Mouse (Mus musculus) kidney, embryonic 15.5 days (tissue): ENCODE data around the gene Thap2. TPM values are rescaled to one million over a fixed set of nuclear protein-coding genes. Genes with fewer than 3 reads are reported as not detected.
A peak's percentile ranks its signal among the peaks of the same experiment; 100 is the strongest.

Source experiments
- ATAC-seq: fragments of 200-750 bp; cut with Nextera tagmentation; replicated peaks from 2 replicates; pipeline ENCODE4 v1.8.0; 2017; ENCODE audit warnings: moderate TSS enrichment; ENCODE audit not compliant: low FRiP score
- H3K27ac ChIP-seq: fragments of 300-500 bp; sonication (generic); 2 replicates; pipeline ENCODE4 v1.5.1; 2015; ENCODE audit warnings: mild to moderate bottlenecking, inconsistent platforms
- H3K27me3 ChIP-seq: fragments of 300-500 bp; sonication (generic); 2 replicates; pipeline ENCODE4 v1.6.1; 2015; ENCODE audit warnings: inconsistent platforms
- H3K36me3 ChIP-seq: fragments of 300-500 bp; sonication (generic); 2 replicates; pipeline ENCODE4 v1.6.1; 2015; ENCODE audit warnings: inconsistent platforms
- H3K4me1 ChIP-seq: fragments of 300-500 bp; sonication (generic); 2 replicates; pipeline ENCODE4 v1.6.1; 2015; ENCODE audit warnings: inconsistent platforms
- H3K4me2 ChIP-seq: fragments of 300-500 bp; sonication (generic); 2 replicates; pipeline ENCODE4 v1.6.1; 2015; ENCODE audit warnings: moderate library complexity, mild to moderate bottlenecking, inconsistent platforms
- H3K4me3 ChIP-seq: fragments of 300-500 bp; sonication (generic); replicated peaks from 2 replicates; pipeline ENCODE4 v1.5.1; 2015; ENCODE audit warnings: mild to moderate bottlenecking, inconsistent platforms
- H3K9ac ChIP-seq: fragments of 300-500 bp; sonication (generic); 2 replicates; pipeline ENCODE4 v1.6.1; 2015; ENCODE audit warnings: mild to moderate bottlenecking, inconsistent platforms
- H3K9me3 ChIP-seq: fragments of 300-500 bp; sonication (generic); replicated peaks from 2 replicates; pipeline ENCODE4 v1.6.1; 2016; ENCODE audit warnings: inconsistent platforms
- WGBS: fragments of 180-500 bp; shearing (Covaris S2); methylation state at CpG from one replicate; pipeline ENCODE4 v1.1.7; 2015; ENCODE audit warnings: mixed read lengths; 5-methylcytosine and 5-hydroxymethylcytosine counted together
- polyA plus RNA-seq: library from polyadenylated mRNA; unstranded; fragments of >200 nt; fragmentation: Nextera tagmentation; extraction: Ambion mirVana; gene quantifications from 2 replicates; pipeline ENCODE4 v1.2.1, GENCODE M21; 2015

Gene Thap2
- polyA plus RNA-seq, 1 experiment from 2014 or later: 24.0 TPM

DNA sequence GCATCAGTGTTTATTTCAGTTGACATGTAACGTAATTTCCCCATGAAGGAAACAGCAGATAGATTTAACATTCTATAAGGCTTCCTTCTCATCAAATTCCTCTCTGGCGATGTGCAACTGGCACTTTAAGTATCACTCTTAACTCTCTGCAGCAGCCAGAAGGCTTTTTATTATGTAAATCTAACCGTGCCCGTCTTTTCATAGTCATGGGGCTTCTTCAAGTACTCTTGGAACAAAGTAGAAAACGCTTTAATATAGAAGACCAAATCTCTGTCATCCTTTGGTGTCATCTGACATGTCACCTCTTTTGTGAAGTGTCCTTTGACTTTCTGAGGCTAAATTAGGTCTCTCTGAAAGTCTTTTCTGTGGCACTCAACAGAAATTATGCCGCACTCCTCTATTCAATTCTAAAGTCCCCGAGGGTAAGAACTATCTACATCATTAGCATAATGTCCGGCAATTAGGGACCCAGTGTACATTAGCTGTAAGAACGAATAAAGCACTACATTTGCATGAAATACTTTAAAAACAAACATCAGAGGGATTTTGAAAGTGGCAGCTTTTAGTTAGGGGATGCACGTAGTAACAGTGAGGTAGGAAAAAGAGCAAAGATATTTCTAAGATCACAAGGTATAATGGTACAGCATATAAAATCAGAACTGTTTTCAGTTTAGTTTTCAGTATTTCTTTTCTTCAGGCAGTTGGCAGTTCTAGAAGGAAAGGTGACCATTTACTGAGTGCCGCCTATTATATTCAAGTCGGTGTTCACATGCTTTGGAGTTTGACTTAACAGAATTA is 1.2 kb downstream of the Thap2 start:
- Histone ChIP-seq H3K27ac (peak overlapping the region; percentile 98; the same call in 1 of the 2 replicates), H3K4me3 (peak overlapping the region; percentile 85), H3K36me3 (0 out of 2 replicates have a peak, but pooled peaks cover 12% of the 10 kb centered on the region), H3K4me1 (peaks cover 22% of the 10 kb centered on the region), H3K27me3 (no peaks in the 10 kb centered on the region), H3K4me2 (peak overlapping the region; percentile 53), H3K9me3 (no peaks in the 10 kb centered on the region), H3K9ac (peak overlapping the region; percentile 70; the same call in 1 of the 2 replicates)
- whole genome bisulfite sequencing: 39% methylated on average over 12 of the region's 12 CpGs
- ATAC-seq: no peak

DNA sequence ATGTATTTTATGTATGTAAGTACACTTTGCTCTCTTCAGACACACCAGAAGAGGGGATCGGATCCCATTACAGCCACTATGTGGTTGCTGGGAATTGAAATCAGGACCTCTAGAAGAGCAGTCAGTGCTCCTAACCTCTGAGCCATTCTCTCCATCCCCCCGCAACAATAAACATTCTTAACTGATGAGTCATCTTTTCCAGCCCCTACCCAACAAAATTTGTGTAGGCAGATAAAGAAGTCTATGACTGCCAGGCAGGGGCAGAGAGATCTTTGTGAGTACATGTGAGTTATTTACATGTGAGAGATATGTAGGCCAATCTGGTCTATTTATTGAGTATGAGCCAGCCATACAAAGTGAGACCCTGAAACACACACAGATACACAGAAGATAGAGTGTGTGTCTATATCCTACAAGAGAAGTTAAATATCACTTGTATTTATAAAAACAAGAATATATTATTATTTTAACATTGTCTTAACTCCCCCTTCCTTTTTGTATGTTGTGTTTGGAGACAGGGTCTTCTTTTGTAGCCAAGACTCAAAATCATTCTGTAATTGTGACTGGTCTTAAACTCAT is 2.6 kb downstream of the Thap2 start:
- Histone ChIP-seq H3K4me2 (no peak overlapping the region), H3K4me1 (peaks cover 11% of the 10 kb centered on the region), H3K4me3 (no peak overlapping the region), H3K27me3 (no peaks in the 10 kb centered on the region), H3K9ac (no peak overlapping the region), H3K27ac (no peak overlapping the region), H3K9me3 (no peaks in the 10 kb centered on the region), H3K36me3 (0 out of 2 replicates have a peak, but pooled peaks cover 10% of the 10 kb centered on the region)
- 85% methylated on average over 2 of the region's 2 CpGs for WGBS
- no peak for ATAC-seq

GRCm38 (mm10) chr10:115363151-115363550 is 21.1 kb downstream of the Thap2 start:
- Histone ChIP-seq H3K9me3 (no peaks in the 10 kb centered on the region), H3K4me1 (peaks cover 14% of the 10 kb centered on the region), H3K4me2 (peak overlapping the region; percentile 68), H3K36me3 (peaks cover under 1% of the 10 kb centered on the region; the same call in 1 of the 2 replicates), H3K4me3 (peak overlapping the region; percentile 60), H3K27ac (no peak overlapping the region), H3K27me3 (no peaks in the 10 kb centered on the region), H3K9ac (no peak overlapping the region)
- no peak for ATAC-seq
- 81% methylated on average over 4 of the region's 4 CpGs for WGBS

DNA sequence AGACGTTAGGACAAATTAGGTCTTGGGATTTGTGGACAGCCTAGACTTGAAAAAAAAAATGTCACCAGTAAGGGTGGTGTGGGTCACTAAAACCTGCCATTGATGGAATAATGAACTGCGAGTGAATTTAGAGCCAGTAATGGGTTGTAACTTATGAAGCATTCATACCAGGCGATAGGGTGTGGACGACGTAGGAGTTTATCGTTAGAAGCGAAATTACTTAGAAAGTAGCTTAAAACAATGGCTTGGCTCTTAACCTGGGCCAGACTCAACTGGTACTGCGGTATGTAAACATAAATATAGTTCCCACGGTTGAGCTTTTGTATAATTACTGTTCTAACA is 21.6 kb downstream of the Thap2 start:
- peak overlapping the region; percentile 60 for H3K4me3 ChIP-seq
- peaks cover 4% of the 10 kb centered on the region; the same call in 1 of the 2 replicates for H3K36me3 ChIP-seq
- 8% methylated on average over 9 of the region's 9 CpGs for WGBS
- H3K4me2 ChIP-seq: peak overlapping the region; percentile 68
- peak; percentile 5 for ATAC-seq
- peaks cover 14% of the 10 kb centered on the region for H3K4me1 ChIP-seq
- peak overlapping the region; percentile 40 for H3K9ac ChIP-seq
- H3K27me3 ChIP-seq: no peaks in the 10 kb centered on the region
- peak overlapping the region; percentile 96 for H3K27ac ChIP-seq
- H3K9me3 ChIP-seq: no peaks in the 10 kb centered on the region

DNA sequence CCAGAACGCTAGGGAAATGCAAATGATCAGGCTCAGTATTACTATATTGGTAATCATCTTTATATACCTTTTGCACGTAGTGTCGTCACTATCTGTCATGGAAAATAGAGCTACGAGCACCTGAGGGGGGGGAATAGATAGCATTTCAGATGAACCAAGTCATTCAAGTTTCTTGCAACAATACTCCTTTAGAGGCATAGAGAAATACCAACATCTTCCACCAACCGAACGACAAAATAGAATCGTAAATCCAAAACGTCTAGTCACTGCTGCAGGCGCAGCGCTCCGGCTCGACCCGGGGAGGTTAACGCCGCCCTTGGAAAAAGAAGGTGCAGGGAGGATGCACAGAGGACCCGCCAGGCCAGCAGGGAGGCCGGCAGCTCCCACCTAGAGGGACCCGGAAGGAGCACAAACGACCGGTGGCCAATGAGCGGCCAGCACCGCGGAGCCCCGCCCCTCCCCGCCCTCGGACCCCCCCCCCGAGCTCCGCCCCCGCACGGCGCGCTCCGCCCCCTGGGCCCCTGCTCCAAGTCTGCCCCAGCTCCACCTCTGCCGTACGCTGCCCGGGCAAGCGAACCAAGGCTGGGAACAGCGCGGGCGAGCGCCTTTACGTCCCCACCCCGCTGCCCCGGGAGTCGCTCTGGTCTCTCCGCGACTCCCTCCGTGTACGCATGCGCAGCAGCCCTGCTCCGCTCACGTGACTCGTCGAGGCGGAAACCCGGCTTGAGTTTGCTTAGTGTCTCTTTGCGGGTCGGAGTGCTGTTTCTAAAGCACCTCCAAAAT is 22.2 kb downstream of the Thap2 start, which contains the start of gene Tmem19:
Gene Tmem19 (minus strand): TSS at position 662 of the 783 bp plus-strand sequence.
- Histone ChIP-seq H3K27me3 (no peaks in the 10 kb centered on the region), H3K9ac (peak within 1 kb of the TSS; percentile 40), H3K27ac (peak within 1 kb of the TSS; percentile 96), H3K4me2 (peak within 1 kb of the TSS; percentile 68), H3K36me3 (peaks cover 8% of the 10 kb centered on the region), H3K4me1 (peaks cover 14% of the 10 kb centered on the region), H3K4me3 (peak within 1 kb of the TSS; percentile 60), H3K9me3 (no peaks in the 10 kb centered on the region)
- peak; percentile 100 for ATAC-seq
- WGBS: under 1% methylated on average over 42 of the region's 58 CpGs

- no peak overlapping the region for H3K4me2 ChIP-seq
- H3K27me3 ChIP-seq: no peaks in the 10 kb centered on the region
- no peak for ATAC-seq
- H3K4me1 ChIP-seq: peaks cover 14% of the 10 kb centered on the region
- no peak overlapping the region for H3K4me3 ChIP-seq
- peaks cover 25% of the 10 kb centered on the region for H3K36me3 ChIP-seq
- 89% methylated on average over 7 of the region's 7 CpGs for WGBS
- no peak overlapping the region for H3K9ac ChIP-seq
- H3K27ac ChIP-seq: no peak overlapping the region
- no peaks in the 10 kb centered on the region for H3K9me3 ChIP-seq
These were observed 25.2 kb downstream of the Thap2 start for GRCm38 (mm10) chr10:115359066-115359465.

- no peak for ATAC-seq
- peaks cover 25% of the 10 kb centered on the region for H3K36me3 ChIP-seq
- no peak overlapping the region for H3K27ac ChIP-seq
- no peak overlapping the region for H3K9ac ChIP-seq
- H3K4me2 ChIP-seq: no peak overlapping the region
- no peaks in the 10 kb centered on the region for H3K27me3 ChIP-seq
- H3K4me1 ChIP-seq: peaks cover 14% of the 10 kb centered on the region
- WGBS: 93% methylated on average over 17 of the region's 17 CpGs
- no peaks in the 10 kb centered on the region for H3K9me3 ChIP-seq
- H3K4me3 ChIP-seq: no peak overlapping the region
These were observed 25.9 kb downstream of the Thap2 start for GRCm38 (mm10) chr10:115358216-115358919.

GRCm38 (mm10) chr10:115356106-115356505 is 28.1 kb downstream of the Thap2 start:
- Histone ChIP-seq H3K36me3 (peaks cover 25% of the 10 kb centered on the region), H3K4me1 (peaks cover 1% of the 10 kb centered on the region; the same call in 1 of the 2 replicates), H3K9ac (no peak overlapping the region), H3K27me3 (no peaks in the 10 kb centered on the region), H3K9me3 (no peaks in the 10 kb centered on the region), H3K27ac (no peak overlapping the region), H3K4me2 (no peak overlapping the region), H3K4me3 (no peak overlapping the region)
- ATAC-seq: no peak
- 91% methylated on average over 6 of the region's 7 CpGs for WGBS

DNA sequence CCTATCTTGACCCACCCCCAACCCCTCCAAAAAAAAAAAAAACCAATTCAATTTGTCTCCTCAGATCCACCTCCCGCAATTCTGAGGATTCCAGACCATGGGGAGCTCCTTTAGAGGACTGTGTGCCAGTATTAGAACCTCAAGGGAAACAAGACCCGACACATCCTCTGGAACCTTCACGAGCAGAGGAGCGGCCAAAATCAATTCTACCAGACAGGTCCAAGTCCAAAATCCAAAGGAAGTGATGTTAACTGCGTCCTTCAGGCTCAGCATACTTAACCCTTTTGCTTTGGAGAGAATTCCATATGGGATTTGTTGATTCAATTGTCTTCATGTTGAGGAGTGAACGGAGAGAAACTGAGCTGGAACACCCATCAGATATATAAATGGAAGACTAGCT is 29.2 kb downstream of the Thap2 start:
- 94% methylated on average over 6 of the region's 6 CpGs for WGBS
- H3K4me3 ChIP-seq: no peak overlapping the region

DNA sequence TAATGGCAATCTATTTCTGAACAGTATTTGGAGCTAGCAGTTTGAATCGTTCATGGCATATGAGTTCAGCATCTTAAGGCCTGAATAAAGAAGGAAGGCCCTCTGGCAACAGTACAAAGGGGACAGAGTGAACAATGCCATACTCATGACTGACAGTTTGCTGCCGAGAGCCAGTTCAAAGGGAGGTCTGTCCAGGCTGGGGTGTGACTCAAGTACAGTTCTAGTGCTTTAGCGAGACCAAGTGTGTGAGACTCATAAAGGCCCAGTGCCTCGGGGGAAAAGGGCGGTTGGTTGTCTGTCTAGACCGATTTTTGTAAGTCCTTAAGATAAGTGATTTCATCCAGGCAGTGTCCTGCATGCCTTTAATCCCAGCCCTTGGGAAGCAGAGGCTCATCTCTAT is 29.7 kb downstream of the Thap2 start:
- H3K4me1 ChIP-seq: no peaks in the 10 kb centered on the region
- H3K4me3 ChIP-seq: no peak overlapping the region
- H3K9ac ChIP-seq: no peak overlapping the region
- H3K36me3 ChIP-seq: peaks cover 25% of the 10 kb centered on the region
- H3K4me2 ChIP-seq: no peak overlapping the region
- ATAC-seq: no peak
- H3K27me3 ChIP-seq: no peaks in the 10 kb centered on the region
- no peak overlapping the region for H3K27ac ChIP-seq
- H3K9me3 ChIP-seq: no peaks in the 10 kb centered on the region
- WGBS: 73% methylated on average over 6 of the region's 6 CpGs

More for the DNA sequence above, 29.2 kb downstream of the Thap2 start:
- H3K9ac ChIP-seq: no peak overlapping the region
- no peak overlapping the region for H3K27ac ChIP-seq
- ATAC-seq: no peak
- H3K36me3 ChIP-seq: peaks cover 25% of the 10 kb centered on the region
- H3K4me2 ChIP-seq: no peak overlapping the region
- no peaks in the 10 kb centered on the region for H3K9me3 ChIP-seq
- no peaks in the 10 kb centered on the region for H3K4me1 ChIP-seq
- H3K27me3 ChIP-seq: no peaks in the 10 kb centered on the region

DNA sequence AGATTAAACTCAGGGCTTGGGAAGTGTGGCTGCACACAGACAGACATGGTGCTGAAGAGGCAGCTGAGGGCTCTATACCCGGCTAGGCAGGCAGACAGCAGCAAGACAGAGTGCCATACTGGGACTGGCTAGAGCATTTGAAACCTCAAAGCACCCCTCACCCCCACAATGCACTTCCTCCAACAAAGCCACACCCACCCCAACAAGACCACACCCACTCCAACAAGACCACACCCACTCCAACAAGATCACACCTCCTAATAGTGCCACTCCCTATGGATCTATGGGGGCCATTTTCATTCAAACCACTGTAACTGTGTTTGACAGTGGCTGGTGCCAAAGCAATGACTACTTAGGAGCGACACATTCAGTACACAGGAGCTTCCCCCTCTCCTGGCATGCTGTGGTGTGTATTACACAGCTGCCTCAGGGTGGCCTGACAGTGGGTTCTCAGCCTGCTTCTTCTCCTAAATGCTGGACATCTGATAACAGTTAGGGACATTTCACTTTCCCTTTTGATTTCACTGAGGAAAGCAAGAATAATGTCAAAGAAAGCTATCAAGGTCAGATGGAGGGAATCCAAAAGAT is 33.3 kb downstream of the Thap2 start:
- 0 out of 2 replicates have a peak, but pooled peaks cover 3% of the 10 kb centered on the region for H3K4me1 ChIP-seq
- no peaks in the 10 kb centered on the region for H3K27me3 ChIP-seq
- no peak overlapping the region for H3K27ac ChIP-seq
- H3K4me2 ChIP-seq: no peak overlapping the region
- H3K9me3 ChIP-seq: no peaks in the 10 kb centered on the region
- no peak for ATAC-seq
- 86% methylated on average over 2 of the region's 2 CpGs for WGBS
- peaks cover 13% of the 10 kb centered on the region for H3K36me3 ChIP-seq
- H3K9ac ChIP-seq: no peak overlapping the region
- H3K4me3 ChIP-seq: no peak overlapping the region
